Mouse (Mus musculus) embryonic facial prominence, embryonic 14.5 days (tissue): ENCODE measurements around the gene Gtf2i. TPM values are rescaled to one million over a fixed set of nuclear protein-coding genes. Genes with fewer than 3 reads are reported as not detected.

Source experiments
- ATAC-seq: fragments of 200-750 bp; cut with Nextera tagmentation; 2 replicates; pipeline ENCODE4 v1.8.0; 2017; ENCODE audit warnings: low read depth, moderate number of reproducible peaks, moderate TSS enrichment
- DNase-seq: peaks from one replicate; pipeline ENCODE4 v3.0.0-alpha.2; 2015; ENCODE audit warnings: low spot score
- H3K27ac ChIP-seq: fragments of 300-500 bp; sonication (generic); replicated peaks from 2 replicates; pipeline ENCODE4 v1.5.1; 2014; ENCODE audit warnings: low read depth, mild to moderate bottlenecking, low read length, moderate library complexity
- H3K27me3 ChIP-seq: fragments of 300-500 bp; sonication (generic); replicated peaks from 2 replicates; pipeline ENCODE4 v1.6.1; 2014; ENCODE audit warnings: low read length; ENCODE audit not compliant: control insufficient read depth, insufficient read depth
- H3K36me3 ChIP-seq: fragments of 300-500 bp; sonication (generic); 2 replicates; pipeline ENCODE4 v1.6.1; 2014; ENCODE audit warnings: low read length, mixed read lengths; ENCODE audit not compliant: control insufficient read depth, insufficient read depth
- H3K4me1 ChIP-seq: fragments of 300-500 bp; sonication (generic); 2 replicates; pipeline ENCODE4 v1.6.1; 2014; ENCODE audit warnings: antibody characterized with exemption, low read length; ENCODE audit not compliant: control insufficient read depth, insufficient read depth
- H3K4me2 ChIP-seq: fragments of 300-500 bp; sonication (generic); 2 replicates; pipeline ENCODE4 v1.6.1; 2014; ENCODE audit warnings: low read depth, mild to moderate bottlenecking, low read length, moderate library complexity, mixed read lengths
- H3K4me3 ChIP-seq: fragments of 300-500 bp; sonication (generic); 2 replicates; pipeline ENCODE4 v1.5.1; 2014; ENCODE audit warnings: low read depth, mild to moderate bottlenecking, low read length
- H3K9ac ChIP-seq: fragments of 300-500 bp; sonication (generic); 2 replicates; pipeline ENCODE4 v1.6.1; 2014; ENCODE audit warnings: low read depth, mild to moderate bottlenecking, low read length, moderate library complexity, mixed read lengths
- H3K9me3 ChIP-seq: fragments of 300-500 bp; sonication (generic); 2 replicates; pipeline ENCODE4 v1.6.1; 2016; ENCODE audit warnings: low read length; ENCODE audit not compliant: control insufficient read depth
- WGBS: fragments of 180-500 bp; shearing (Covaris S2); extraction: QIAGEN DNeasy Blood & Tissue Kit; methylation state at CpG from one replicate; pipeline ENCODE4 v1.1.7; 2014; 5-methylcytosine and 5-hydroxymethylcytosine counted together
- polyA plus RNA-seq: library from polyadenylated mRNA; unstranded; fragments of >200 nt; fragmentation: Nextera tagmentation; extraction: Ambion mirVana; gene quantifications from 2 replicates; pipeline ENCODE4 v1.2.1, GENCODE M21; 2014

Gtf2i gene
- polyA plus RNA-seq, 1 experiment from 2014 or later = 141 TPM

GRCm38 (mm10) chr5:134268751-134269150, 45.8 kb downstream of the Gtf2i start:
- H3K4me3 ChIP-seq = no peak overlapping the region
- no peaks in the 10 kb centered on the region for H3K4me1 ChIP-seq
- no peak overlapping the region for H3K4me2 ChIP-seq
- H3K36me3 ChIP-seq = peaks cover 100% of the 10 kb centered on the region
- H3K27me3 ChIP-seq = no peaks in the 10 kb centered on the region
- H3K9me3 ChIP-seq = no peaks in the 10 kb centered on the region
- 91% methylated on average over 8 of the region's 8 CpGs for WGBS
- ATAC-seq (no peak), DNase-seq (no peak)
- H3K27ac ChIP-seq = no peak overlapping the region
- H3K9ac ChIP-seq = no peak overlapping the region

- Histone ChIP-seq H3K36me3 (peaks cover 100% of the 10 kb centered on the region), H3K27ac (0 out of 2 replicates have a peak overlapping the region, but pooled peaks have one; percentile 1), H3K4me1 (no peaks in the 10 kb centered on the region), H3K4me3 (no peak overlapping the region), H3K9me3 (no peaks in the 10 kb centered on the region), H3K9ac (no peak overlapping the region), H3K4me2 (no peak overlapping the region), H3K27me3 (no peaks in the 10 kb centered on the region)
- WGBS = 84% methylated on average over 18 of the region's 18 CpGs
- DNase-seq (no peak), ATAC-seq (no peak)
These were observed 48.2 kb downstream of the Gtf2i start for GRCm38 (mm10) chr5:134266404-134266803.

GRCm38 (mm10) chr5:134265890-134266289, 48.7 kb downstream of the Gtf2i start:
- DNase-seq (no peak), ATAC-seq (no peak)
- Histone ChIP-seq H3K4me2 (no peak overlapping the region), H3K9ac (no peak overlapping the region), H3K27ac (no peak overlapping the region), H3K9me3 (no peaks in the 10 kb centered on the region), H3K4me3 (no peak overlapping the region), H3K4me1 (no peaks in the 10 kb centered on the region), H3K27me3 (no peaks in the 10 kb centered on the region), H3K36me3 (peaks cover 100% of the 10 kb centered on the region)
- 64% methylated on average over 2 of the region's 2 CpGs for whole genome bisulfite sequencing

GRCm38 (mm10) chr5:134260001-134260636, 54.4 kb downstream of the Gtf2i start:
- peaks cover 96% of the 10 kb centered on the region for H3K36me3 ChIP-seq
- H3K4me2 ChIP-seq = no peak overlapping the region
- DNase-seq (no peak), ATAC-seq (no peak)
- WGBS = 89% methylated on average over 9 of the region's 9 CpGs
- no peaks in the 10 kb centered on the region for H3K27me3 ChIP-seq
- H3K27ac ChIP-seq = no peak overlapping the region
- H3K4me1 ChIP-seq = no peaks in the 10 kb centered on the region
- H3K9me3 ChIP-seq = no peaks in the 10 kb centered on the region
- H3K4me3 ChIP-seq = no peak overlapping the region
- H3K9ac ChIP-seq = no peak overlapping the region

GRCm38 (mm10) chr5:134258934-134259333, 55.6 kb downstream of the Gtf2i start:
- Histone ChIP-seq H3K4me1 (no peaks in the 10 kb centered on the region), H3K9me3 (no peaks in the 10 kb centered on the region), H3K4me2 (no peak overlapping the region), H3K9ac (no peak overlapping the region), H3K36me3 (peaks cover 96% of the 10 kb centered on the region), H3K4me3 (no peak overlapping the region), H3K27me3 (no peaks in the 10 kb centered on the region), H3K27ac (no peak overlapping the region)
- 91% methylated on average over 2 of the region's 2 CpGs for WGBS
- DNase-seq (no peak), ATAC-seq (no peak)

- H3K27ac ChIP-seq = no peak overlapping the region
- H3K4me2 ChIP-seq = no peak overlapping the region
- H3K4me3 ChIP-seq = no peak overlapping the region
- no peaks in the 10 kb centered on the region for H3K9me3 ChIP-seq
- ATAC-seq (no peak), DNase-seq (no peak)
- peaks cover 96% of the 10 kb centered on the region for H3K36me3 ChIP-seq
- no peak overlapping the region for H3K9ac ChIP-seq
- 78% methylated on average over 4 of the region's 4 CpGs for WGBS
- no peaks in the 10 kb centered on the region for H3K27me3 ChIP-seq
- H3K4me1 ChIP-seq = no peaks in the 10 kb centered on the region
These were observed 56.2 kb downstream of the Gtf2i start for GRCm38 (mm10) chr5:134258395-134258794.

- 88% methylated on average over 13 of the region's 13 CpGs for WGBS
- H3K36me3 ChIP-seq = peaks cover 96% of the 10 kb centered on the region
- DNase-seq = no peak
- no peak overlapping the region for H3K9ac ChIP-seq
- H3K27ac ChIP-seq = no peak overlapping the region
- H3K27me3 ChIP-seq = no peaks in the 10 kb centered on the region
- H3K4me1 ChIP-seq = no peaks in the 10 kb centered on the region
- no peak overlapping the region for H3K4me2 ChIP-seq
- H3K9me3 ChIP-seq = no peaks in the 10 kb centered on the region
- no peak for ATAC-seq
- H3K4me3 ChIP-seq = no peak overlapping the region
These were observed 57.1 kb downstream of the Gtf2i start for GRCm38 (mm10) chr5:134257349-134258031.

- peaks cover 96% of the 10 kb centered on the region for H3K36me3 ChIP-seq
- ATAC-seq = no peak
These were observed 59.3 kb downstream of the Gtf2i start for GRCm38 (mm10) chr5:134255294-134255693.

GRCm38 (mm10) chr5:134253806-134254205, 60.8 kb downstream of the Gtf2i start:
- peaks cover 96% of the 10 kb centered on the region for H3K36me3 ChIP-seq
- ATAC-seq = no peak
- 65% methylated on average over 3 of the region's 3 CpGs for WGBS

More at GRCm38 (mm10) chr5:134255294-134255693, 59.3 kb downstream of the Gtf2i start:
- Histone ChIP-seq H3K9ac (no peak overlapping the region), H3K4me1 (no peaks in the 10 kb centered on the region), H3K4me2 (no peak overlapping the region), H3K27me3 (no peaks in the 10 kb centered on the region), H3K4me3 (no peak overlapping the region), H3K9me3 (no peaks in the 10 kb centered on the region), H3K27ac (no peak overlapping the region)
- no peak for DNase-seq
- 90% methylated on average over 10 of the region's 10 CpGs for WGBS

More at GRCm38 (mm10) chr5:134253806-134254205, 60.8 kb downstream of the Gtf2i start:
- no peaks in the 10 kb centered on the region for H3K4me1 ChIP-seq
- DNase-seq = no peak
- H3K4me3 ChIP-seq = no peak overlapping the region
- no peak overlapping the region for H3K4me2 ChIP-seq
- H3K9me3 ChIP-seq = no peaks in the 10 kb centered on the region
- H3K27ac ChIP-seq = no peak overlapping the region
- no peaks in the 10 kb centered on the region for H3K27me3 ChIP-seq
- H3K9ac ChIP-seq = no peak overlapping the region
